Mouse (Mus musculus) heart, embryonic 11.5 days (tissue): ENCODE data around the gene Rpl23a. TPM values are rescaled to one million over a fixed set of nuclear protein-coding genes. Genes with fewer than 3 reads are reported as not detected.

Experiments used
- ATAC-seq: fragments of 200-750 bp; cut with Nextera tagmentation; replicated peaks from 2 replicates; pipeline ENCODE4 v1.8.0; 2017; ENCODE audit warnings: moderate library complexity; ENCODE audit not compliant: insufficient number of reproducible peaks, low FRiP score, low TSS enrichment
- H3K27ac ChIP-seq: fragments of 300-500 bp; sonication (generic); 2 replicates; pipeline ENCODE4 v1.5.1; 2014; ENCODE audit warnings: mild to moderate bottlenecking, low read depth, low read length
- H3K27me3 ChIP-seq: fragments of 300-500 bp; sonication (generic); 2 replicates; pipeline ENCODE4 v1.6.1; 2014; ENCODE audit warnings: mild to moderate bottlenecking, low read length, mixed read lengths; ENCODE audit not compliant: control insufficient read depth, insufficient read depth
- H3K36me3 ChIP-seq: fragments of 300-500 bp; sonication (generic); 2 replicates; pipeline ENCODE4 v1.6.1; 2014; ENCODE audit warnings: mild to moderate bottlenecking, low read length, moderate library complexity, mixed read lengths; ENCODE audit not compliant: control insufficient read depth, insufficient read depth
- H3K4me1 ChIP-seq: fragments of 300-500 bp; sonication (generic); 2 replicates; pipeline ENCODE4 v1.6.1; 2014; ENCODE audit warnings: low read length; ENCODE audit not compliant: control insufficient read depth, insufficient read depth
- H3K4me2 ChIP-seq: fragments of 300-500 bp; sonication (generic); 2 replicates; pipeline ENCODE4 v1.6.1; 2014; ENCODE audit warnings: mild to moderate bottlenecking, moderate library complexity
- H3K4me3 ChIP-seq: fragments of 300-500 bp; sonication (generic); 2 replicates; pipeline ENCODE4 v1.5.1; 2014; ENCODE audit warnings: low read depth, low read length
- H3K9ac ChIP-seq: fragments of 300-500 bp; sonication (generic); 2 replicates; pipeline ENCODE4 v1.6.1; 2014; ENCODE audit warnings: mild to moderate bottlenecking, low read depth, low read length, moderate library complexity
- H3K9me3 ChIP-seq: fragments of 300-500 bp; sonication (generic); replicated peaks from 2 replicates; pipeline ENCODE4 v1.6.1; 2016; ENCODE audit warnings: low read length; ENCODE audit not compliant: control insufficient read depth
- WGBS: fragments of 180-500 bp; shearing (Covaris S2); extraction: QIAGEN DNeasy Blood & Tissue Kit; methylation state at CpG from one replicate; pipeline ENCODE4 v1.1.7; 2014; ENCODE audit not compliant: insufficient replicate concordance; 5-methylcytosine and 5-hydroxymethylcytosine counted together
- polyA plus RNA-seq: library from polyadenylated mRNA; unstranded; fragments of >200 nt; fragmentation: Nextera tagmentation; extraction: Ambion mirVana; gene quantifications from 2 replicates; pipeline ENCODE4 v1.2.1, GENCODE M21; 2014

The Rpl23a gene
- polyA plus RNA-seq, 1 experiment from 2014 or later: 1,178 TPM

DNA sequence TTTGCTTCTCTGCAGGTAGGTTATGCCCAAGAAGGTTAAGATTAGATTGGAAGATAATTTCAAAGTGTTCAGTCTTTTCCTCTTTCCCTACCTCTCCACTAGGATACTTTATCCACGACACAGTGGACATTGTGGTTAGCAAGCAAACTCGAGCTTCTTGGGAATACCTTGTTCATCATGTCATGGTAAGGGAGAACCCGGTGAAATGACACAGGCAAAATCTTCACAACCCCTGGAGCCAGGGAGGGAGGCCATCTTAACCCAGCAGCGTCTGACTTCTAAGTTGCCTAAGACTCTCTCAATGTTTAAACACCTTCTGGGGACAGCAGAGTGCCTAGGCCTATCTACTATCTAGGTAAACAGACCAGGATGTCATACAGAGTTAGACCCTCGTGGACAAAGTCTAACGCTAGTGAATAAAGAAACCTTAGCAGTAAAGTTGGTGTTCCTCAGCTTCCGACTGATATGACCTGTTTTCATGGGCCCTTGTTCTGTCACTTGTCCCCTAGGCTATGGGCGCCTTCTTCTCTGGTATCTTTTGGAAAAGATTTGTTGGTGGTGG is 3.9 kb downstream of the Rpl23a start:
- H3K4me1 ChIP-seq: peaks cover 38% of the 10 kb centered on the region
- H3K36me3 ChIP-seq: peaks cover 22% of the 10 kb centered on the region
- peak overlapping the region; percentile 91 for H3K4me2 ChIP-seq
- no peaks in the 10 kb centered on the region for H3K27me3 ChIP-seq
- H3K27ac ChIP-seq: peak overlapping the region; percentile 97
- peak overlapping the region; percentile 69 for H3K4me3 ChIP-seq
- no peaks in the 10 kb centered on the region for H3K9me3 ChIP-seq
- 30% methylated on average over 8 of the region's 8 CpGs for WGBS
- H3K9ac ChIP-seq: peak overlapping the region; percentile 80; the same call in 1 of the 2 replicates
- no peak for ATAC-seq

GRCm38 (mm10) chr11:78178859-78179437 is 4.4 kb downstream of the Rpl23a start:
- peak; percentile 3; the same call in 1 of the 2 replicates for ATAC-seq
- no peaks in the 10 kb centered on the region for H3K27me3 ChIP-seq
- H3K9ac ChIP-seq: peak overlapping the region; percentile 80
- H3K4me3 ChIP-seq: peak overlapping the region; percentile 69
- H3K36me3 ChIP-seq: peaks cover 22% of the 10 kb centered on the region
- peak overlapping the region; percentile 97 for H3K27ac ChIP-seq
- H3K4me1 ChIP-seq: peaks cover 36% of the 10 kb centered on the region
- peak overlapping the region; percentile 91 for H3K4me2 ChIP-seq
- 1% methylated on average over 29 of the region's 29 CpGs for WGBS
- H3K9me3 ChIP-seq: no peaks in the 10 kb centered on the region

DNA sequence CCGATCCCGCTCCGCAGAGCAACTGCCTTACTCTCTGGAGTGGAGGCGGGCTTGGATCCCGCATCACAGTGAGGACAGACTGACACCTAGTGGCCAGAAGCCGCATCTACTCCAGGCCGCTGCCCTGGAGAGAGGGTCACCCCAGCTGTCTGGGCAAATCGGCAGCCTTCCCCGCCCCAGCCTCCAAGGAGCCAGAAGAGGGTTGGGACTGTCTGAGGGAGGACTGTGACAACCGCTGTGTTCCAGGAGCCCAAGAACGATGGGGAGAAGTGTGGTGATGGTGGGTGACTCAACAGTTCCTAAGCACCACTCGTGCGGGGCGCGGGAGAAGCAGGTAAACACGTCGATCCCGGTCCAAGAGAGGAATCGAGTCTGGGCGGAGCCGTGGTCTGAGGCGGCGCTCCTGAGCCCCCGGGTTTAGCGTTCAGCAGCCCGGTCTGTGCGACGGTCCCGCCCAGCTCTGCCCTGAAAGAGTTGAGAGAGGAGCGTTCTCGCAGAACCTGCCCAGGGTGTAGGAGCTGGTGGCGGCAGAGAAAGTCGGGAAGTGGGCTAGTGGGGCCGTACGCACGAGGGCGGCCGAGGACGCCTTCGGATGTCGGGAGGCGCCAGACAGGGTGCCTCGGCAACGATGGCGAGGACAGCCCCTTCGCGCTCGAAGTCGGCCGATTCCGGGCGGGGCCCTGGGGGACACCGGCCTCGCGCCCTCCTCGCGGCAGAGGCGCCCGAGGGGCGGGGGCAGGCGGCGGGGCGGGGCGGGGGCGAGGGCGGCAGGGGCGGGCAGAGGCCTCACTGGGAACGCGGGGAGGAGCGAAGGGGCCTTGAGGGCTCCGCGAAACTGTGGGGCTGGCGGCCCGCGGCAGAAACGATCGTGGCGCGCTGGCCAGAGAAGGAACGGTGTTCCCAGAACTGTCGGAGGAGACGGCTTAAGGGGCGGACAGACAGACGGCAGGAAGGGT is 5.2 kb downstream of the Rpl23a start:
- no peaks in the 10 kb centered on the region for H3K27me3 ChIP-seq
- peak overlapping the region; percentile 69 for H3K4me3 ChIP-seq
- no peaks in the 10 kb centered on the region for H3K9me3 ChIP-seq
- peak overlapping the region; percentile 97 for H3K27ac ChIP-seq
- H3K9ac ChIP-seq: peak overlapping the region; percentile 80
- under 1% methylated on average over 63 of the region's 84 CpGs for WGBS
- H3K36me3 ChIP-seq: peaks cover 22% of the 10 kb centered on the region
- ATAC-seq: peak; percentile 81
- peak overlapping the region; percentile 91 for H3K4me2 ChIP-seq
- peaks cover 34% of the 10 kb centered on the region for H3K4me1 ChIP-seq

- Histone ChIP-seq H3K36me3 (peaks cover 22% of the 10 kb centered on the region), H3K9me3 (no peaks in the 10 kb centered on the region), H3K4me2 (peak overlapping the region; percentile 91), H3K27ac (peak overlapping the region; percentile 97), H3K4me1 (peaks cover 33% of the 10 kb centered on the region), H3K9ac (peak overlapping the region; percentile 80), H3K27me3 (no peaks in the 10 kb centered on the region), H3K4me3 (peak overlapping the region; percentile 69)
- no peak for ATAC-seq
- 2% methylated on average over 10 of the region's 10 CpGs for WGBS
Observed at GRCm38 (mm10) chr11:78177437-78177836, 5.9 kb downstream of the Rpl23a start.

GRCm38 (mm10) chr11:78176905-78177331 is 6.5 kb downstream of the Rpl23a start:
- no peaks in the 10 kb centered on the region for H3K27me3 ChIP-seq
- peak overlapping the region; percentile 91 for H3K4me2 ChIP-seq
- peak overlapping the region; percentile 69 for H3K4me3 ChIP-seq
- peaks cover 21% of the 10 kb centered on the region for H3K36me3 ChIP-seq
- no peak for ATAC-seq
- H3K9me3 ChIP-seq: no peaks in the 10 kb centered on the region
- H3K9ac ChIP-seq: peak overlapping the region; percentile 80
- peak overlapping the region; percentile 97 for H3K27ac ChIP-seq
- under 1% methylated on average over 23 of the region's 23 CpGs for whole genome bisulfite sequencing
- H3K4me1 ChIP-seq: peaks cover 27% of the 10 kb centered on the region

- under 1% methylated on average over 32 of the region's 32 CpGs for WGBS
- H3K9ac ChIP-seq: peak within 1 kb of the TSS; percentile 80
- H3K27me3 ChIP-seq: no peaks in the 10 kb centered on the region
- H3K9me3 ChIP-seq: no peaks in the 10 kb centered on the region
- H3K4me2 ChIP-seq: peak within 1 kb of the TSS; percentile 91
- H3K4me1 ChIP-seq: peaks cover 25% of the 10 kb centered on the region
- peak within 1 kb of the TSS; percentile 69 for H3K4me3 ChIP-seq
- H3K27ac ChIP-seq: peak within 1 kb of the TSS; percentile 97
- peaks cover 19% of the 10 kb centered on the region for H3K36me3 ChIP-seq
- ATAC-seq: peak; percentile 72
Observed at GRCm38 (mm10) chr11:78176402-78176862, 7.0 kb downstream of the Rpl23a start, which contains the start of the genes Nek8 and Tlcd1. Gene Nek8, minus strand, starts transcription at chr11:78176675. Gene Tlcd1, plus strand, starts transcription at chr11:78176711.

DNA sequence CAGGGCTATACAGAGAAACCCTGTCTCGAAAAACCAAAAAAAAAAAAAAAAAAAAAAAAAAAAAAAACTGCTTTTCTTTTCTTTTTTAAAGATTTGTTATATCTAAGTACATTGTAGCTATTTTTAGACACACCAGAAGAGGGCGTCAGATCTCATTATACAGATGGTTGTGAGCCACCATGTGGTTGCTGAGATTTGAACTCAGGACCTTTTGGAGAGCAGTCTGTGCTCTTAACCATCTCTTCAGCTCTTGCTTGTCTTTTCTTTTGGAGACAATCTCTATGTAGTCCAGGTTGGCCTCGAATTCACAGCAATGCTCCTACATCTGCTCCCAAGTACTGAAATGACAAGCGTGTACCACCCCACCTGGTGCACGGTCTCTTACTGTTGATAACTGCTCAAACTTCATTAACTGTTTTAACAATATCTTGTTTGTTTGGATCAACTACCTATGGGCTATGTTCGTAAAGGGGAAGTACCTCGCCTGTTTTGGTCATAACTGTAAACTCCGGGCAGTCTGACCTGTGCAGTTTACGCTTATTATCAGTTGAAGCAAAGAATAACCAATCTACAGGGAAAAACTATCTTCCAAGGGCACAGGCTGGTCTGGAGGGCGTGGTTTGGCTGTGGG is 7.5 kb downstream of the Rpl23a start:
- H3K27me3 ChIP-seq: no peaks in the 10 kb centered on the region
- H3K4me3 ChIP-seq: peak overlapping the region; percentile 69
- H3K9ac ChIP-seq: peak overlapping the region; percentile 80
- no peaks in the 10 kb centered on the region for H3K9me3 ChIP-seq
- peaks cover 23% of the 10 kb centered on the region for H3K4me1 ChIP-seq
- no peak for ATAC-seq
- H3K36me3 ChIP-seq: peaks cover 15% of the 10 kb centered on the region
- 2% methylated on average over 9 of the region's 10 CpGs for WGBS
- peak overlapping the region; percentile 97; the same call in 1 of the 2 replicates for H3K27ac ChIP-seq
- peak overlapping the region; percentile 91 for H3K4me2 ChIP-seq

DNA sequence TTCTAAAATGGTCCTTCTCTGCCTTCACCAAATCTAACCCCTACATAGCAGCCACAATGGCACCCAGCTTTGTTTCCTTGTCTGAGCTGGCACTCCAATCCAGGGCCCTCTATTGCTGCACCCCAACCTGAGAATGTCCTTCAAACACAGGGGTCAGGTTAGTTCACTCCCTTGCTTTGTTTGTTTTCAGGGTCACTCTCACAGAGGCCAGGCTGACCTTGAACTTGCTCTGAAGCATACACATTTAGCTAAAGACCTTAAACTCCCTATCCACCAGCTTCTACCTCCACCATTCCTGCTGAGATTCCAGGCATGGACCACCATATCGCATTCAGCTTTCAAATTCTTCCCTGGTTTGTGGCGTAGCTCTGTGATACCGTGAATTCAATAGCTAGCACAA is 8.9 kb downstream of the Rpl23a start:
- WGBS: 93% methylated on average over 3 of the region's 3 CpGs
- no peaks in the 10 kb centered on the region for H3K27me3 ChIP-seq
- no peaks in the 10 kb centered on the region for H3K9me3 ChIP-seq
- H3K9ac ChIP-seq: no peak overlapping the region; the same call in 1 of the 2 replicates
- no peak overlapping the region for H3K4me2 ChIP-seq
- ATAC-seq: no peak
- peaks cover 1% of the 10 kb centered on the region; the same call in 1 of the 2 replicates for H3K36me3 ChIP-seq
- peaks cover 11% of the 10 kb centered on the region for H3K4me1 ChIP-seq
- no peak overlapping the region for H3K4me3 ChIP-seq
- no peak overlapping the region for H3K27ac ChIP-seq
